Mouse (Mus musculus) bone marrow macrophage, adult 2 months (primary cell): Measurements from ENCODE around the gene Pnrc1.

ENCODE experiments used
- CTCF ChIP-seq: IDR thresholded peaks from 2 replicates; pipeline ENCODE4 v1.5.1; 2012; ENCODE audit warnings: low read depth, mild to moderate bottlenecking, low read length, moderate library complexity
- POLR2A ChIP-seq: IDR thresholded peaks from 2 replicates; pipeline ENCODE4 v1.6.1; 2012; ENCODE audit warnings: mild to moderate bottlenecking, low read depth, low read length, borderline replicate concordance

DNA sequence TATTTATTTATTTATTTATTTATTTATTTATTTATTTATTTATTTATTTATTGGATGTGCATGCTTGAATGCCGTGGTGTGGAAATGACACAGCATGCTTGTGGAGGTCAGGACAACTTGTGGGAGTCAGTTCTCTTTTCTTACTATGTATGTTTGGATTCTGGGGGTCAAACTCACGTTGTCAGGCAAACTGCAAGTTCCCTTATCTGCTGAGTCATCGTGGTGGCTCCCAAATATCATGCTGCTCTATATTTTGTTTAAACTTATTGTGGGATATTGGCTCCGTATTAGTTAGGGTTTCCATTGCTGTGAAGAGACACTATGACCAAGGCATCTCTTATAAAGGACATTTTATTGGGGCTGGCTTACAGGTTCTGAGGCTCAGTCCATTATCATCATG, 41.2 kb upstream of the Pnrc1 start:
- TF ChIP-seq CTCF (no peak), POLR2A (no peak)
